Mouse (Mus musculus): ENCODE data around the gene Rbm19. TPM values are rescaled to one million over a fixed set of nuclear protein-coding genes. Genes with fewer than 3 reads are reported as not detected.

Gene Rbm19
- polyA plus RNA-seq (2015; fragmentation: Nextera tagmentation; extraction: Ambion mirVana): 16.6 and 17.7 TPM in 2 replicates

- H3K27ac ChIP-seq: 0 out of 2 replicates have a peak within 1 kb of the TSS, but pooled peaks have one; percentile 25
Measured at GRCm38 (mm10) chr5:120116261-120117050, at the start of gene Rbm19. Gene Rbm19 (plus strand): TSS chr5:120116465.

GRCm38 (mm10) chr5:120067266-120067665, 49.0 kb upstream of the Rbm19 start:
- TF ChIP-seq CTCF (IDR thresholded peaks at IDR 0.05; ENCODE audit: low read depth): no peak
- 12% methylated on average over 6 of the region's 6 CpGs for WGBS
- no peaks in the 10 kb centered on the region; the same call in 1 of the 2 replicates for H3K27me3 ChIP-seq (ENCODE audit: insufficient read depth, low read length)
- ATAC-seq (replicated peaks; ENCODE audit: low FRiP score, low read depth) (no peak), DNase-seq (ENCODE audit: low spot score) (no peak)
- H3K4me1 ChIP-seq (replicated peaks; ENCODE audit: insufficient read depth, low read length): no peaks in the 10 kb centered on the region
- no peaks in the 10 kb centered on the region for H3K36me3 ChIP-seq (ENCODE audit: insufficient read depth, low read length)
- no peak overlapping the region for H3K4me3 ChIP-seq (replicated peaks; ENCODE audit: low read depth, low read length)
- H3K4me2 ChIP-seq (ENCODE audit: low read length): no peak overlapping the region
- no peaks in the 10 kb centered on the region for H3K9me3 ChIP-seq (replicated peaks; ENCODE audit: low read length)
- H3K27ac ChIP-seq: no peak overlapping the region
- no peak overlapping the region for H3K9ac ChIP-seq (ENCODE audit: low read depth, low read length)

More at GRCm38 (mm10) chr5:120116261-120117050, at the start of gene Rbm19:
- Histone ChIP-seq H3K4me2 (ENCODE audit: low read length) (peak within 1 kb of the TSS; percentile 86), H3K27me3 (ENCODE audit: insufficient read depth, low read length) (no peaks in the 10 kb centered on the region), H3K9me3 (replicated peaks; ENCODE audit: low read length) (no peaks in the 10 kb centered on the region), H3K4me1 (replicated peaks; ENCODE audit: insufficient read depth, low read length) (peaks cover 6% of the 10 kb centered on the region; the same call in 1 of the 2 replicates), H3K4me3 (replicated peaks; ENCODE audit: low read depth, low read length) (peak within 1 kb of the TSS; percentile 87), H3K9ac (ENCODE audit: low read depth, low read length) (peak within 1 kb of the TSS; percentile 70), H3K36me3 (ENCODE audit: insufficient read depth, low read length) (peaks cover 10% of the 10 kb centered on the region)
- WGBS: under 1% methylated on average over 46 of the region's 46 CpGs
- TF ChIP-seq CTCF (IDR thresholded peaks at IDR 0.05; ENCODE audit: low read depth): peak; percentile 62
- DNase-seq (ENCODE audit: low spot score) (peak; percentile 95), ATAC-seq (replicated peaks; ENCODE audit: low FRiP score, low read depth) (peak; percentile 88)

- TF ChIP-seq CTCF (IDR thresholded peaks at IDR 0.05; ENCODE audit: low read depth): no peak
- H3K4me3 ChIP-seq (replicated peaks; ENCODE audit: low read depth, low read length): no peak overlapping the region
- 63% methylated on average over 9 of the region's 9 CpGs for WGBS
Measured at GRCm38 (mm10) chr5:120074101-120074500, 42.2 kb upstream of the Rbm19 start.

GRCm38 (mm10) chr5:120080027-120080426, 36.2 kb upstream of the Rbm19 start:
- Histone ChIP-seq H3K4me2 (ENCODE audit: low read length) (no peak overlapping the region), H3K27ac (no peak overlapping the region), H3K9ac (ENCODE audit: low read depth, low read length) (no peak overlapping the region), H3K4me3 (replicated peaks; ENCODE audit: low read depth, low read length) (no peak overlapping the region), H3K36me3 (ENCODE audit: insufficient read depth, low read length) (no peaks in the 10 kb centered on the region), H3K9me3 (replicated peaks; ENCODE audit: low read length) (no peaks in the 10 kb centered on the region), H3K27me3 (ENCODE audit: insufficient read depth, low read length) (no peaks in the 10 kb centered on the region), H3K4me1 (replicated peaks; ENCODE audit: insufficient read depth, low read length) (no peaks in the 10 kb centered on the region)
- no peak for TF ChIP-seq CTCF (IDR thresholded peaks at IDR 0.05; ENCODE audit: low read depth)
- 60% methylated on average over 9 of the region's 9 CpGs for WGBS
- ATAC-seq (replicated peaks; ENCODE audit: low FRiP score, low read depth) (no peak), DNase-seq (ENCODE audit: low spot score) (no peak)

More at GRCm38 (mm10) chr5:120074101-120074500, 42.2 kb upstream of the Rbm19 start:
- Histone ChIP-seq H3K9me3 (replicated peaks; ENCODE audit: low read length) (no peaks in the 10 kb centered on the region), H3K4me2 (ENCODE audit: low read length) (no peak overlapping the region), H3K4me1 (replicated peaks; ENCODE audit: insufficient read depth, low read length) (no peaks in the 10 kb centered on the region), H3K9ac (ENCODE audit: low read depth, low read length) (no peak overlapping the region), H3K27ac (no peak overlapping the region), H3K27me3 (ENCODE audit: insufficient read depth, low read length) (no peaks in the 10 kb centered on the region; the same call in 1 of the 2 replicates), H3K36me3 (ENCODE audit: insufficient read depth, low read length) (no peaks in the 10 kb centered on the region)
- ATAC-seq (replicated peaks; ENCODE audit: low FRiP score, low read depth) (no peak), DNase-seq (ENCODE audit: low spot score) (no peak)

- Histone ChIP-seq H3K27ac (no peak overlapping the region), H3K9ac (ENCODE audit: low read depth, low read length) (no peak overlapping the region), H3K4me3 (replicated peaks; ENCODE audit: low read depth, low read length) (no peak overlapping the region), H3K36me3 (ENCODE audit: insufficient read depth, low read length) (no peaks in the 10 kb centered on the region), H3K4me2 (ENCODE audit: low read length) (no peak overlapping the region), H3K4me1 (replicated peaks; ENCODE audit: insufficient read depth, low read length) (no peaks in the 10 kb centered on the region), H3K27me3 (ENCODE audit: insufficient read depth, low read length) (no peaks in the 10 kb centered on the region), H3K9me3 (replicated peaks; ENCODE audit: low read length) (no peaks in the 10 kb centered on the region)
- ATAC-seq (replicated peaks; ENCODE audit: low FRiP score, low read depth): no peak
- DNase-seq (ENCODE audit: low spot score): no peak
- 82% methylated on average over 6 of the region's 6 CpGs for WGBS
- TF ChIP-seq CTCF (IDR thresholded peaks at IDR 0.05; ENCODE audit: low read depth): no peak
Measured at GRCm38 (mm10) chr5:120080468-120080867, 35.8 kb upstream of the Rbm19 start.

GRCm38 (mm10) chr5:120088561-120088960, 27.7 kb upstream of the Rbm19 start:
- no peaks in the 10 kb centered on the region for H3K36me3 ChIP-seq (ENCODE audit: insufficient read depth, low read length)
- no peak for ATAC-seq (replicated peaks; ENCODE audit: low FRiP score, low read depth)
- peaks cover 15% of the 10 kb centered on the region for H3K27me3 ChIP-seq (ENCODE audit: insufficient read depth, low read length)
- 3% methylated on average over 16 of the region's 16 CpGs for WGBS
- no peak overlapping the region for H3K4me3 ChIP-seq (replicated peaks; ENCODE audit: low read depth, low read length)
- no peak overlapping the region for H3K27ac ChIP-seq
- no peak overlapping the region for H3K4me2 ChIP-seq (ENCODE audit: low read length)
- H3K9ac ChIP-seq (ENCODE audit: low read depth, low read length): no peak overlapping the region
- TF ChIP-seq CTCF (IDR thresholded peaks at IDR 0.05; ENCODE audit: low read depth): peak; percentile 98
- no peaks in the 10 kb centered on the region for H3K9me3 ChIP-seq (replicated peaks; ENCODE audit: low read length)
- DNase-seq (ENCODE audit: low spot score): peak; percentile 95
- H3K4me1 ChIP-seq (replicated peaks; ENCODE audit: insufficient read depth, low read length): no peaks in the 10 kb centered on the region
